In genomic region chr7:50573841-50574240, GRCm38 (mm10) we compare ENCODE assay signal across 26 mouse cellular contexts. TPM values are rescaled to one million over a fixed set of nuclear protein-coding genes. Genes with fewer than 3 reads are reported as not detected.
A peak's percentile ranks its signal among the peaks of the same experiment; 100 is the strongest.
DNase-seq lines count a peak whose midpoint lies in the region; ATAC-seq and TF ChIP-seq lines count a peak whose summit lies in the region.
"Had no signal": no experiment of that assay in that cellular context is flagged by ENCODE, and none has a peak within 500 bp of the region (broad histone marks: within the 10 kb centered on the region; RNA-seq: fewer than 3 reads in every experiment).

No protein-coding gene starts in this region.

- no peak overlapping the region for H3K4me3 ChIP-seq in forebrain, postnatal 0 days (ENCODE audit: low read depth, low read length)
- H3K4me3 ChIP-seq in forebrain, embryonic 10.5 days: no peak overlapping the region
- no peak overlapping the region for H3K4me3 ChIP-seq in midbrain, embryonic 16.5 days (ENCODE audit: low read depth, low read length)
- H3K4me3 ChIP-seq in midbrain, embryonic 11.5 days (ENCODE audit: low read depth, low read length): no peak overlapping the region
- H3K4me3 ChIP-seq: embryonic facial prominence, embryonic 15.5 days; erythroblast, embryonic 14.5 days; forebrain, embryonic 12.5 days; gastrocnemius, adult 2 months; heart, embryonic 12.5 days; hindbrain, embryonic 10.5 days; intestine, embryonic 15.5 days had no signal

- no peak overlapping the region for H3K9ac ChIP-seq in forebrain, postnatal 0 days
- H3K9ac ChIP-seq in midbrain, embryonic 16.5 days (ENCODE audit: low read depth, low read length): no peak overlapping the region
- no peak overlapping the region for H3K9ac ChIP-seq in midbrain, embryonic 11.5 days (ENCODE audit: low read length)
- H3K9ac ChIP-seq: embryonic facial prominence, embryonic 15.5 days; forebrain, embryonic 12.5 days; heart, embryonic 12.5 days; hindbrain, embryonic 14.5 days; intestine, embryonic 15.5 days had no signal

- peak; percentile 50; the same call in 1 of the 2 replicates for ATAC-seq in forebrain, postnatal 0 days
- ATAC-seq in midbrain, embryonic 16.5 days: peak; percentile 45; the same call in 1 of the 2 replicates
- no peak for ATAC-seq in midbrain, embryonic 11.5 days (ENCODE audit: low FRiP score)
- ATAC-seq: intestine, embryonic 15.5 days had no signal

- H3K27ac ChIP-seq in forebrain, postnatal 0 days (ENCODE audit: low read depth, low read length): no peak overlapping the region
- no peak overlapping the region for H3K27ac ChIP-seq in forebrain, embryonic 10.5 days
- H3K27ac ChIP-seq in midbrain, embryonic 16.5 days (ENCODE audit: low read length): no peak overlapping the region
- no peak overlapping the region for H3K27ac ChIP-seq in midbrain, embryonic 11.5 days (ENCODE audit: low read depth, low read length)
- H3K27ac ChIP-seq: embryonic facial prominence, embryonic 15.5 days; forebrain, embryonic 12.5 days; gastrocnemius, adult 2 months; hindbrain, embryonic 10.5 days; hindbrain, embryonic 14.5 days; intestine, embryonic 15.5 days had no signal

- no peaks in the 10 kb centered on the region for H3K9me3 ChIP-seq in forebrain, postnatal 0 days (ENCODE audit: low read length)
- H3K9me3 ChIP-seq in forebrain, embryonic 10.5 days: no peaks in the 10 kb centered on the region
- no peaks in the 10 kb centered on the region for H3K9me3 ChIP-seq in midbrain, embryonic 16.5 days (replicated peaks; ENCODE audit: control insufficient read depth, low read length, poor library complexity, severe bottlenecking)
- H3K9me3 ChIP-seq in midbrain, embryonic 11.5 days (ENCODE audit: control insufficient read depth, low read length): no peaks in the 10 kb centered on the region
- H3K9me3 ChIP-seq: embryonic facial prominence, embryonic 15.5 days; forebrain, embryonic 12.5 days; heart, embryonic 12.5 days; hindbrain, embryonic 10.5 days; intestine, embryonic 15.5 days had no signal

- TF ChIP-seq CTCF in forebrain, postnatal 0 days (IDR thresholded peaks at IDR 0.05; ENCODE audit: low read depth): no peak
- no peak for TF ChIP-seq CTCF in brain, embryonic 14.5 days (IDR thresholded peaks at IDR 0.05; ENCODE audit: borderline replicate concordance, extremely low read depth, insufficient read depth, insufficient read length)

- no peak for DNase-seq in forebrain, postnatal 0 days
- DNase-seq in forebrain, embryonic 10.5 days (ENCODE audit: extremely low spot score, low spot score): no peak
- no peak for DNase-seq in midbrain, embryonic 11.5 days (ENCODE audit: low spot score, missing footprints)
- peak; percentile 53 for DNase-seq in brain, adult 2 months (ENCODE audit: low read depth, low spot score)
- peak; percentile 62 for DNase-seq in brain, embryonic 14.5 days (ENCODE audit: low read depth)
- DNase-seq in kidney, postnatal 14 days: no peak
- DNase-seq: adrenal gland, adult 8-10 months; adrenal gland, postnatal 36 days; cerebellum, adult 11-12 months; cerebellum, adult 9-10 months; cerebellum, postnatal 25 days; gastrocnemius, adult 2 months; gastrocnemius, postnatal 25 days had no signal

- no peaks in the 10 kb centered on the region for H3K36me3 ChIP-seq in forebrain, postnatal 0 days (ENCODE audit: insufficient read depth)
- H3K36me3 ChIP-seq in forebrain, embryonic 10.5 days (replicated peaks): no peaks in the 10 kb centered on the region
- no peaks in the 10 kb centered on the region for H3K36me3 ChIP-seq in midbrain, embryonic 16.5 days (ENCODE audit: control insufficient read depth, insufficient read depth, low read length)
- no peaks in the 10 kb centered on the region for H3K36me3 ChIP-seq in midbrain, embryonic 11.5 days (ENCODE audit: control insufficient read depth, insufficient read depth, low read length)
- H3K36me3 ChIP-seq: embryonic facial prominence, embryonic 15.5 days; forebrain, embryonic 12.5 days; G1E; heart, embryonic 12.5 days; hindbrain, embryonic 10.5 days; intestine, embryonic 15.5 days had no signal

- no peak overlapping the region for H3K4me2 ChIP-seq in forebrain, postnatal 0 days (ENCODE audit: low read depth)
- no peak overlapping the region for H3K4me2 ChIP-seq in midbrain, embryonic 16.5 days (ENCODE audit: low read length)
- no peak overlapping the region for H3K4me2 ChIP-seq in midbrain, embryonic 11.5 days
- H3K4me2 ChIP-seq: embryonic facial prominence, embryonic 15.5 days; forebrain, embryonic 12.5 days; heart, embryonic 12.5 days; hindbrain, embryonic 14.5 days; intestine, embryonic 15.5 days had no signal

- WGBS in forebrain, postnatal 0 days: 68% methylated on average over 7 of the region's 7 CpGs
- 85% methylated on average over 7 of the region's 7 CpGs for WGBS in forebrain, embryonic 10.5 days
- 66% methylated on average over 7 of the region's 7 CpGs for WGBS in midbrain, embryonic 16.5 days
- WGBS in midbrain, embryonic 11.5 days: 77% methylated on average over 7 of the region's 7 CpGs

- H3K4me1 ChIP-seq in forebrain, postnatal 0 days (ENCODE audit: insufficient read depth): no peaks in the 10 kb centered on the region
- no peaks in the 10 kb centered on the region for H3K4me1 ChIP-seq in forebrain, embryonic 10.5 days
- H3K4me1 ChIP-seq in midbrain, embryonic 16.5 days (ENCODE audit: control insufficient read depth, insufficient read depth, low read length): no peaks in the 10 kb centered on the region
- H3K4me1 ChIP-seq in midbrain, embryonic 11.5 days (ENCODE audit: control insufficient read depth, insufficient read depth, low read length): no peaks in the 10 kb centered on the region
- H3K4me1 ChIP-seq: embryonic facial prominence, embryonic 15.5 days; forebrain, embryonic 12.5 days; heart, embryonic 12.5 days; hindbrain, embryonic 10.5 days; intestine, embryonic 15.5 days had no signal

- TF ChIP-seq POLR2A in brain, embryonic 14.5 days (IDR thresholded peaks at IDR 0.05; ENCODE audit: borderline replicate concordance, extremely low read depth, insufficient read depth, insufficient read length, poor library complexity, severe bottlenecking): no peak

- no peaks in the 10 kb centered on the region for H3K27me3 ChIP-seq in forebrain, postnatal 0 days (ENCODE audit: insufficient read depth, low read length)
- no peaks in the 10 kb centered on the region for H3K27me3 ChIP-seq in forebrain, embryonic 10.5 days (ENCODE audit: poor library complexity, severe bottlenecking)
- H3K27me3 ChIP-seq in midbrain, embryonic 16.5 days (ENCODE audit: control insufficient read depth, insufficient read depth, low read depth, low read length): no peaks in the 10 kb centered on the region
- H3K27me3 ChIP-seq in midbrain, embryonic 11.5 days (ENCODE audit: control insufficient read depth, insufficient read depth, low read length): no peaks in the 10 kb centered on the region
- H3K27me3 ChIP-seq: embryonic facial prominence, embryonic 15.5 days; forebrain, embryonic 12.5 days; heart, embryonic 12.5 days; intestine, embryonic 15.5 days had no signal

RNA-seq across cellular contexts. Expression of gene 4933405O20Rik, which starts 25.1 kb away (rescaled TPM):
- total RNA-seq in forebrain, postnatal 0 days (2014; rRNA removed): not detected in 2 replicates
- not detected in 2 replicates for polyA plus RNA-seq in forebrain, postnatal 0 days (2015; fragmentation: Nextera tagmentation; extraction: Ambion mirVana)
- polyA plus RNA-seq in forebrain, embryonic 10.5 days (2016; fragmentation: Nextera tagmentation; extraction: Ambion mirVana): not detected in 2 replicates
- not detected in 2 replicates for polyA plus RNA-seq in midbrain, embryonic 16.5 days (2015; fragmentation: Nextera tagmentation; extraction: Ambion mirVana)
- not detected in 2 replicates for polyA plus RNA-seq in midbrain, embryonic 11.5 days (2014; fragmentation: Nextera tagmentation; extraction: Ambion mirVana)
- 0.24 and 0.53 TPM in 2 replicates for polyA plus RNA-seq in brain, embryonic 14.5 days (2012; rRNA removed)
- total RNA-seq: adrenal gland, adult 8-10 months; adrenal gland, postnatal 36 days; gastrocnemius, adult 2 months; gastrocnemius, postnatal 25 days; granulocyte monocyte progenitor cell, adult 5-6 weeks; heart, adult 8-10 months; heart, postnatal 25 days had no signal
- polyA plus RNA-seq: embryonic facial prominence, embryonic 15.5 days; erythroblast, embryonic 14.5 days; forebrain, embryonic 12.5 days; G1E; heart, embryonic 12.5 days; heart, embryonic 16.5 days; hindbrain, embryonic 10.5 days; hindbrain, embryonic 14.5 days; intestine, embryonic 15.5 days had no signal

Comparison
In these comparisons a context has a peak if more than half of its experiments do, and no peak if none do; other contexts are left out.
1. DNase-seq: peak in brain, adult 2 months (single experiment) and brain, embryonic 14.5 days (single experiment); none in forebrain, postnatal 0 days (single experiment), forebrain, embryonic 10.5 days (single experiment), midbrain, embryonic 11.5 days (single experiment) and kidney, postnatal 14 days (single experiment).